Comparison of ENCODE assay signal across 8 mouse cellular contexts in the genomic region with DNA sequence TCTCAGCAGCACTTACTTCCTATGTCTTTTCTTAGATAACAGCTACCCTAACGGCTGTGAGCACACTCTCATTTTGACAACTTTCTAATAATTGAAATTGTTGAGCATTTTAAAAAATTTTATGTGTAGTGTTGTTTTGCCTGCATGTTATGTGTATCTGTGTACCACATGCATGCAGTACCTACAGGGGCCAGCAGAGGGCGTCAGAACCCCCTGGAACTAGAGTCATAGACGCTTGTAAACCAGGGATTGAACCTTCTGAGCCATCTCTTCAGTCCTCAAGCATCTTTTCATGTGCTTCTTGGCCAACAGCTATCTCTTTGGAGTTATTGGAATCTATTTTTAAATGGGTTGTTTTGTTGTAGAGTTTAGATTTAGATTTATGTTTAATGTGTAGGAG. TPM values are rescaled to one million over a fixed set of nuclear protein-coding genes. Genes with fewer than 3 reads are reported as not detected.
DNase-seq lines count a peak whose midpoint lies in the region; ATAC-seq lines count a peak whose summit lies in the region.

No protein-coding gene starts in this region.

- no peak for ATAC-seq in erythroid progenitor cell, adult 5-6 weeks (replicated peaks; ENCODE audit: low FRiP score, poor library complexity, severe bottlenecking)

- intact Hi-C loops in left cerebral cortex, postnatal 36 days (cut with DNase I) = no loop called here

- DNase-seq in heart, postnatal 4 days = peak; percentile 60
- DNase-seq in heart, adult 8-10 months (ENCODE audit: low spot score) = no peak
- DNase-seq in 416B (ENCODE audit: low read depth) (peak; percentile 28), ES-CJ7 (ENCODE audit: low read depth, low spot score) (peak; percentile 61)
- peak; percentile 75 for DNase-seq in embryo, embryonic 10.5 days (ENCODE audit: low spot score)
- peak; percentile 22 to 33 for DNase-seq in left cerebral cortex, postnatal 36 days (ENCODE audit: low spot score in 2 of 2)
- peak; percentile 29 for DNase-seq in right cerebral cortex, postnatal 25 days

RNA-seq across cellular contexts. Expression of a gene that starts 15.6 kb away (rescaled TPM):
- 1 to 10 TPM; 3.8 to 4.3 TPM for total RNA-seq in heart, postnatal 4 days (2021)
- 1 to 10 TPM; 2.5 to 4.9 (median 3.2) TPM for total RNA-seq in heart, adult 8-10 months (2022)
- 10 to 100 TPM; 19.8 to 22.3 TPM for total RNA-seq in left cerebral cortex, postnatal 36 days (2021)
- total RNA-seq in erythroid progenitor cell, adult 5-6 weeks (2015; ENCODE audit: low replicate concordance) = not detected in 2 replicates
- total RNA-seq in erythroid progenitor cell, adult 5-6 weeks (2017; ENCODE audit: low replicate concordance) = not detected in 2 replicates

RNA-seq across cellular contexts. Expression of a gene that starts 34.2 kb away (rescaled TPM):
- not detected for total RNA-seq in heart, postnatal 4 days (2021)
- under 1 TPM in 1 of 4 experiments, not detected in 3; 0.16 TPM for total RNA-seq in heart, adult 8-10 months (2022)
- total RNA-seq in left cerebral cortex, postnatal 36 days (2021) = not detected
- not detected in 2 replicates for total RNA-seq in erythroid progenitor cell, adult 5-6 weeks (2015; ENCODE audit: low replicate concordance)
- total RNA-seq in erythroid progenitor cell, adult 5-6 weeks (2017; ENCODE audit: low replicate concordance) = not detected in 2 replicates

RNA-seq across cellular contexts. Expression of a gene that starts 40.9 kb away (rescaled TPM):
- not detected for total RNA-seq in heart, postnatal 4 days (2021)
- not detected for total RNA-seq in heart, adult 8-10 months (2022)
- under 1 TPM in 1 of 2 experiments, not detected in 1; 0.12 TPM for total RNA-seq in left cerebral cortex, postnatal 36 days (2021)
- not detected in 2 replicates for total RNA-seq in erythroid progenitor cell, adult 5-6 weeks (2015; ENCODE audit: low replicate concordance)
- not detected in 2 replicates for total RNA-seq in erythroid progenitor cell, adult 5-6 weeks (2017; ENCODE audit: low replicate concordance)
